Mouse (Mus musculus): Measurements from ENCODE around the gene Stard13.

DNA sequence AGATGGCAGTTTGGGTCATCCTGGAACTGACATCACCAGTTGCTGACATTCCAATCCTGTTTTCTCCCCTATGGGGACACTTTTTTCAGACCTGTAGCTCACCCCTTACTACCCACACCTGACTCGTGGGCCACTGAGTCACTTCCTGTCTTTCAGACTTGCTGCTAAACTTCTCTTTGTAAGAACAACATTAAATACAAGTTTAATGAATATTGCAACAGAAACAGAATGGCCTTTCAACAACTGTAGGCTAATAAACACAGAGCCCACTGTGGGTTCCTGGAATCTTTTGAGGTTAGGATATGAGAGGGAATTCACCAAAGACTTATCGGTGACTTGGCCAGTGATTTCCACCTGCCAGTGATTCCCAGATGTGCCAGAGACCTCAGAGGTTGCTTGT is 123.8 kb downstream of the Stard13 start:
- no peak for TF ChIP-seq CTCF (IDR thresholded peaks at IDR 0.05; ENCODE audit: borderline replicate concordance, control insufficient read depth, extremely low read depth, insufficient read depth, low read length, poor library complexity)
- TF ChIP-seq POLR2A (IDR thresholded peaks at IDR 0.05; ENCODE audit: control insufficient read depth, extremely low read depth, insufficient read depth, low read length, poor library complexity), result no peak

All from thymus, adult 2 months (tissue).